Mouse (Mus musculus) ES-E14 (cell line): ENCODE data around the gene Rsph6a. TPM values are rescaled to one million over a fixed set of nuclear protein-coding genes. Genes with fewer than 3 reads are reported as not detected.

Experiments used
- DNase-seq: peaks from one replicate; pipeline ENCODE4 v3.0.0-alpha.2; 2013; ENCODE audit warnings: low read depth, low spot score
- H3K27ac ChIP-seq: 2 replicates; pipeline ENCODE4 v1.5.1; 2012; ENCODE audit warnings: low read depth, mild to moderate bottlenecking, low read length, moderate library complexity, mixed read lengths; ENCODE audit not compliant: poor library complexity, insufficient read depth, severe bottlenecking
- H3K36me3 ChIP-seq: 2 replicates; pipeline ENCODE4 v1.6.1; 2012; ENCODE audit warnings: mild to moderate bottlenecking, low read length, moderate library complexity, mixed read lengths; ENCODE audit not compliant: control insufficient read depth, poor library complexity, insufficient read depth, severe bottlenecking
- H3K4me1 ChIP-seq, 2 experiments: fragments of 150-350 bp in 1 of 2; sonication (generic) in 1 of 2; 2 replicates each; pipeline ENCODE4 v1.6.1; 2012; ENCODE audit warnings: low read length in 2 of 2, mild to moderate bottlenecking in 1 of 2, mixed read lengths in 1 of 2; ENCODE audit not compliant: control insufficient read depth in 2 of 2, insufficient read depth in 2 of 2, poor library complexity in 1 of 2
- H3K4me3 ChIP-seq, 2 experiments: fragments of 150-350 bp in 1 of 2; sonication (generic) in 1 of 2; 2 replicates each; pipeline ENCODE4 v1.5.1; 2012; ENCODE audit warnings: low read length in 2 of 2, low read depth in 1 of 2, mild to moderate bottlenecking in 1 of 2, mixed read lengths in 1 of 2; ENCODE audit not compliant: insufficient read depth in 1 of 2, poor library complexity in 1 of 2, severe bottlenecking in 1 of 2
- H3K9ac ChIP-seq: 2 replicates; pipeline ENCODE4 v1.6.1; 2012; ENCODE audit warnings: low read depth, mild to moderate bottlenecking, low read length, mixed read lengths; ENCODE audit not compliant: poor library complexity, insufficient read depth, severe bottlenecking
- H3K9me3 ChIP-seq: fragments of 150-350 bp; sonication (generic); 2 replicates; pipeline ENCODE4 v1.6.1; 2012; ENCODE audit warnings: low read depth, mild to moderate bottlenecking, low read length; ENCODE audit not compliant: control insufficient read depth, insufficient read depth
- CHD2 ChIP-seq: IDR thresholded peaks from 2 replicates; pipeline ENCODE4 v1.6.1; 2014; ENCODE audit warnings: mild to moderate bottlenecking, low read depth, low read length, inconsistent platforms
- HCFC1 ChIP-seq: IDR thresholded peaks from 2 replicates; pipeline ENCODE4 v1.6.1; 2012; ENCODE audit warnings: low read length, inconsistent platforms, borderline replicate concordance; ENCODE audit not compliant: insufficient read depth
- MAFK ChIP-seq: IDR thresholded peaks from 2 replicates; pipeline ENCODE4 v1.6.1; 2014; ENCODE audit warnings: mild to moderate bottlenecking, low read depth, low read length, inconsistent platforms; ENCODE audit not compliant: insufficient read depth
- ZC3H11A ChIP-seq: IDR thresholded peaks from 2 replicates; pipeline ENCODE4 v1.6.1; 2012; ENCODE audit warnings: low read depth, mild to moderate bottlenecking, inconsistent platforms, low read length, borderline replicate concordance
- ZNF384 ChIP-seq: IDR thresholded peaks from 2 replicates; pipeline ENCODE4 v1.6.1; 2012; ENCODE audit warnings: low read depth, low read length, inconsistent platforms
- in situ Hi-C, 2 experiments: fragments of 600-800 bp; cut with MboI; formaldehyde crosslinking; loops; one replicate each; pipeline ENCODE4 v1.15.1; 2025; ENCODE audit warnings: low sequenced_read_pairs in 2 of 2, inconsistent platforms in 1 of 2; ENCODE audit not compliant: unreplicated experiment in 2 of 2
- total RNA-seq: library from RNA; depleted of rRNA; stranded (reverse); fragments of 300-350 nt; gene quantifications from 2 replicates; pipeline ENCODE4 v1.2.3, GENCODE M21; 2012

The Rsph6a gene
- total RNA-seq, 1 experiment: 0.94 TPM

DNA sequence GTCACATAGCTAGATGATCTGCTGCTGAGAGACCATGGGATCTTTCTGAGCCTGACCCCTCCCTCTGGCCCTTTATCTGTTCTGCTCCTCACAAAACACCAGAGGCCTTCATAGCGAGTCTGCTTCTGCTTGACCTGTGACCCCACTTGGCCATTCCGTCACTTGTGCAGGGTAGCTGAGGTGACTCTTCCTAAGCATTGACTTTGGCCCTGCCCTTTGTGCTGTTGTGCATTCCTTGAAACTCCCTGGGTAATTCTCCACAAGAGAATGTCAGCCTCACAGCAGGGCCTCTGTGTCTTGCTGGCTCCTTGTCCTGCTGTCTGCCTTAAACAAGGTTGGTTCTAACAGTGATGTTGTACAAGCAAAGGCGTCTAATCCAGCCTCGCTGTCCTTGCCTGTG lies 22.8 kb upstream of the Rsph6a start:
- H3K36me3 ChIP-seq: peaks cover 56% of the 10 kb centered on the region
- DNase-seq: no peak
- in situ Hi-C loops: no loop called here
- no peaks in the 10 kb centered on the region for H3K9me3 ChIP-seq
- no peaks in the 10 kb centered on the region; a peak in 1 of 4 replicates for H3K4me1 ChIP-seq
- H3K4me3 ChIP-seq: no peak overlapping the region
- TF ChIP-seq CHD2 (no peak), HCFC1 (no peak), ZC3H11A (no peak), MAFK (no peak), ZNF384 (no peak)
- no peak overlapping the region for H3K27ac ChIP-seq
- H3K9ac ChIP-seq: no peak overlapping the region

DNA sequence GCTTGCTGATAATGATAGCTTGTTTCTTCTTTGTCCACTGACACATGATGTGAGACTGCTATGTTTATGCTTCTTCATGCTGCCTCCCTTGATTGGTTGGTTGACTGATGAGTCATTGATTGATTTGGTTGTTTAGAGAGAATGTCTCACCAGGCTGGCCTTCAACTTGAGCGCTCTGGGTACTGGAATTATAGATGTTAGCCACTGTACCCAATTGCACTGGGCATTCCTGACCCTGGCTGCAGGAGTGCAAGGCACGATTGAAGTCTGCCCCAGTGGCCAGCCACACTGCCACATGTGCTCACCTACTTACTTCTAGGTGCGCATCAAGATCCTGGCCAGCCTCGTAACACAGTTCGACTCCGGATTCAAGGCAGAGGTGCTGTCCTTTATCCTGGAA lies 9.9 kb upstream of the Rsph6a start:
- Histone ChIP-seq H3K9me3 (no peaks in the 10 kb centered on the region), H3K27ac (no peak overlapping the region), H3K4me3 (no peak overlapping the region), H3K36me3 (peaks cover 82% of the 10 kb centered on the region), H3K9ac (no peak overlapping the region), H3K4me1 (no peaks in the 10 kb centered on the region)
- TF ChIP-seq HCFC1 (no peak), ZNF384 (no peak), MAFK (no peak), CHD2 (no peak), ZC3H11A (no peak)
- no peak for DNase-seq
- in situ Hi-C loops: no loop called here

DNA sequence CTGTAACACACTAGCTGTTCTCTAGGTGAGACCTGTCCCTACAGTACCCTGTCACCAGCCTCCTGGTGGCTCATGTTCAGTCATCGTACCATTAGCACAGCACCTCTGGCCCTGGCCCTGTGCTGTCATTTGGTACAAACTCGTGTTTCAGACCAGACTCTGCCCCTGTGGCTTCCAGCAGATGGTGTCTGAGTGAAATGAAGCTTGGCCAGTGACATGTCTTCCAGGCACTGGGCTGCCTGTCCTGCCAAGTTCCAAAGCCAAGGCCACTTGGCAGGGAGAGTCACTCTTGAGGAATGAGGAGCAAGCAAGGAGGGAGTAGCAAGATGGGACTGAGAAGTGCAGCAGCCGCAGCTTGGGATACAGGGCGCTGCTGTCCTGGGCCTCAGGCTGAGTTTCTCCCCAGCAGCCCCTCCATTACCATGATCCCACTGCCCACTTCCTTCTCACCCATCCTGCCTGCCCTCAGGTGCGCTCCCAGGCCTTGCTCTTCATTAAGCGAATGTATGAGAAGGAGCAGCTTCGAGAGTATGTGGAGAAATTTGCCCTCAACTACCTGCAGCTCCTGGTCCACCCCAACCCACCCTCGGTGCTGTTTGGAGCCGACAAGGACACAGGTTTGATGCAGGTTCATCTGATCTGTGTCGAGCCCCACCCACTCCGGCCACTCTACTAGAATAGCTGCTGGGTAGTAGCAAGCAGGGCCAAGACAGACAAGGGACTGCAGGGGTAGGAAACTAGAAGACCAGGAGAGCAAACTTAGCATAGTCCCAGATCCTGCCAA lies 8.0 kb upstream of the Rsph6a start:
- H3K4me3 ChIP-seq: no peak overlapping the region
- no peak overlapping the region for H3K27ac ChIP-seq
- no peak overlapping the region for H3K9ac ChIP-seq
- in situ Hi-C loops: no loop called here
- H3K36me3 ChIP-seq: peaks cover 81% of the 10 kb centered on the region
- DNase-seq: no peak
- TF ChIP-seq MAFK (no peak), ZNF384 (no peak), CHD2 (no peak), HCFC1 (no peak)
- H3K4me1 ChIP-seq: no peaks in the 10 kb centered on the region
- no peaks in the 10 kb centered on the region for H3K9me3 ChIP-seq

DNA sequence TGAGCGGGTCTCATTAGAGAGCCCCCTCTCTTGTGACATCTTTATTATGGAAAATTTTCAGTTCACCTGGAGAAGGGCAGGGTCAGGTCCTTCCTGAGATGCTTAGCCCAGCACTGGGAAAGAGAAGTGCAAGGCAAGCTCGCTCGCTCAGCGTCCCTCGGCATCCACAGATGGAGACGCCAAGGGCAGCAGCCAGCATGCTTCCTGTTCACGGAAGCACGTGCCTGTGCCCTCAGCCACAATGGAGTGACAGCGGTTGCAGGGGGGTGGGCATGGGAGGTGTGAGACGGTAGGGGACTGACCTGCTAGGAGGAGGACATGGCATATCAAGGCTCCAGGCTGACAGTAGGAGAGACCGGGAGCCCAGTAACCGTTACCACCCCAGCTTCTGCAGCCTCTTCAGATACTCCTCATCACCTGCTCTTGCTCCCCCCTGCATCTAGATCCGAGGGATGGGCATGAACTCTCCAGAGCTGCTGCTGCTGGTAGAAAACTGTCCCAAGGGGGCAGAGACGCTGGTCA lies 6.4 kb upstream of the Rsph6a start:
- no peak for TF ChIP-seq ZC3H11A
- no peak for TF ChIP-seq ZNF384
- TF ChIP-seq HCFC1: no peak
- no peak for TF ChIP-seq CHD2
- no peak for TF ChIP-seq MAFK
- H3K4me1 ChIP-seq: peaks cover 0 to under 1% of the 10 kb centered on the region in 2 experiments; a peak in 1 of 4 replicates
- H3K27ac ChIP-seq: no peak overlapping the region
- peaks cover 74% of the 10 kb centered on the region for H3K36me3 ChIP-seq
- no peak for DNase-seq
- no peak overlapping the region for H3K9ac ChIP-seq
- H3K9me3 ChIP-seq: no peaks in the 10 kb centered on the region
- in situ Hi-C loops: no loop called here
- H3K4me3 ChIP-seq: no peak overlapping the region
